Mouse (Mus musculus): ENCODE data around the gene AI661453. TPM values are rescaled to one million over a fixed set of nuclear protein-coding genes. Genes with fewer than 3 reads are reported as not detected.

Gene AI661453
- total and polyA plus RNA-seq, 3 experiments: not detected

- dilution Hi-C loops (cut with MboI; ENCODE audit: extremely low pct_ligation_motif_present, extremely low pct_unique_long_range_greater_than_20kb, low sequenced_read_pairs) (no loop called here), in situ Hi-C loops (cut with MboI; ENCODE audit: low pct_ligation_motif_present, low pct_unique_long_range_greater_than_20kb, low sequenced_read_pairs) (no loop called here)
- TF ChIP-seq USF2 (conservative IDR thresholded peaks at IDR 0.05; ENCODE audit: low read depth, low read length) (no peak), TCF12 (IDR thresholded peaks at IDR 0.05; ENCODE audit: low read depth, low read length) (no peak), ZMIZ1 (IDR thresholded peaks at IDR 0.05; ENCODE audit: low read depth, low read length) (no peak), PAX5 (IDR thresholded peaks at IDR 0.05; ENCODE audit: low read length) (no peak), NELFE (IDR thresholded peaks at IDR 0.05; ENCODE audit: low read depth, low read length) (no peak), RCOR1 (conservative IDR thresholded peaks at IDR 0.05; ENCODE audit: low read depth, low read length) (no peak), HCFC1 (IDR thresholded peaks at IDR 0.05; ENCODE audit: low read depth, low read length) (no peak), MAX (IDR thresholded peaks at IDR 0.05; ENCODE audit: low read length) (no peak), UBTF (IDR thresholded peaks at IDR 0.05; ENCODE audit: low read depth, low read length) (no peak)
- peaks cover 6% of the 10 kb centered on the region; the same call in 1 of the 2 replicates for H3K79me2 ChIP-seq (replicated peaks; ENCODE audit: control insufficient read depth, extremely low read depth, insufficient read depth, poor library complexity, severe bottlenecking)
- peaks cover 7% of the 10 kb centered on the region for H3K27me3 ChIP-seq (replicated peaks)
- H3K9me3 ChIP-seq (replicated peaks; ENCODE audit: low read length): no peaks in the 10 kb centered on the region
- H3K27ac ChIP-seq (ENCODE audit: insufficient read depth, low read depth): no peak overlapping the region
- H3K4me1 ChIP-seq (ENCODE audit: control insufficient read depth in 1 of 2, insufficient read depth in 2 of 2): peaks cover 0 to 35% of the 10 kb centered on the region in 2 experiments; a peak in 3 of 4 replicates
- H3K4me3 ChIP-seq (replicated peaks in 1 of 3; ENCODE audit: low read depth in 2 of 3, low read length in 2 of 3, poor library complexity in 1 of 3): peak overlapping the region; percentile 74 to 90 (median 79)
- peak overlapping the region; percentile 94 for H3K4me2 ChIP-seq (ENCODE audit: insufficient read depth, low read depth, poor library complexity, severe bottlenecking)
- H3K36me3 ChIP-seq (replicated peaks in 1 of 2; ENCODE audit: control insufficient read depth in 1 of 2, insufficient read depth in 1 of 2, low read length in 1 of 2): peaks cover 26 to 40% of the 10 kb centered on the region in 2 experiments
- H3K9ac ChIP-seq (ENCODE audit: insufficient read depth, low read depth): peak overlapping the region; percentile 87
- DNase-seq (ENCODE audit: extremely low read depth): no peak
Measured at GRCm38 (mm10) chr17:47501531-47501930, 65.1 kb downstream of the AI661453 start.

DNA sequence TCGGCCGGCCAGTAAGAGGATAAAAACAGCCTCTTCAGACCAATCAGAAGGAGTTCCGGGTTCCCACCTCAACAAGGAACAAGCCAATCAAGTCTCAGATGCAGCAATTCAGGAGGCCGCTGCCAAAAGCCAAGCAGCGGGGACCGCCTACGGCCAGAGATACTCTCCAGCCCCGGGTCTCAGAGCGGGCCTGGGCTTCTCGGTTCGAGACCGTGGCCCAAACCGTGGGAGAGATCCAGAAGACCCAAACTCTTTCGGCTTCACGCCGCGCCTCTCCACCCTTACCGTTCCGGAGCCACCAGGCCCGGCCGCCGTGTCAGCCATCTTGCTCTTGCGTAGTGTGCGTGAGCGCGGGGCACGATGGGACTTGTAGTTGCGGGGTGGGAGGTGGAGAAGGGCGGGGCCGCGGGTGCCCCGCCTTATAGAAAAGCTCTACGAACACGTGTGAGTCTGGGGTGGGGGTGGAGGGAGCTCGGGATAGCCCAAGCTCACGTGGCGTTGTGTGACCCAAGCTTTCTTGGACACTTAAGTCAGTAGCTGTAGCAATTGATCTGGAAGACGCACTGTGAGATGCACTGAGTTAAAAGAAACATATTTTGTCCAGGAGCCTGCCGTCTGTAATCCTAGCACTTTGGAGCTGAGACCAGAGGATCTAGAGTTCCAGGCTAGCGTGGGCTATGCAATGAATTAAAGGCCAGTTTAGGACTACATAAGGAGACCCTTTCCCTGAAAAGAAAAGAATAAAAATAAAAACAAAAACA lies 65.7 kb downstream of the AI661453 start, which contains the start of gene Taf8:
Gene Taf8 (minus strand): TSS at position 347 of the 761 bp plus-strand sequence.
- Histone ChIP-seq H3K4me3 (replicated peaks in 1 of 3; ENCODE audit: low read depth in 2 of 3, low read length in 2 of 3, poor library complexity in 1 of 3) (peak within 1 kb of the TSS; percentile 74 to 90 (median 79)), H3K27ac (ENCODE audit: insufficient read depth, low read depth) (peak within 1 kb of the TSS; percentile 64), H3K4me1 (ENCODE audit: control insufficient read depth in 1 of 2, insufficient read depth in 2 of 2) (peaks cover 0 to 39% of the 10 kb centered on the region in 2 experiments; a peak in 3 of 4 replicates), H3K79me2 (replicated peaks; ENCODE audit: control insufficient read depth, extremely low read depth, insufficient read depth, poor library complexity, severe bottlenecking) (peaks cover 6% of the 10 kb centered on the region; the same call in 1 of the 2 replicates), H3K4me2 (ENCODE audit: insufficient read depth, low read depth, poor library complexity, severe bottlenecking) (peak within 1 kb of the TSS; percentile 94), H3K9me3 (replicated peaks; ENCODE audit: low read length) (no peaks in the 10 kb centered on the region), H3K27me3 (replicated peaks) (peaks cover 10% of the 10 kb centered on the region), H3K36me3 (replicated peaks in 1 of 2; ENCODE audit: control insufficient read depth in 1 of 2, insufficient read depth in 1 of 2, low read length in 1 of 2) (peaks cover 22 to 36% of the 10 kb centered on the region in 2 experiments), H3K9ac (ENCODE audit: insufficient read depth, low read depth) (peak within 1 kb of the TSS; percentile 87)
- dilution Hi-C loops (cut with MboI; ENCODE audit: extremely low pct_ligation_motif_present, extremely low pct_unique_long_range_greater_than_20kb, low sequenced_read_pairs): no loop called here
- in situ Hi-C loops (cut with MboI; ENCODE audit: low pct_ligation_motif_present, low pct_unique_long_range_greater_than_20kb, low sequenced_read_pairs): no loop called here
- DNase-seq (ENCODE audit: extremely low read depth): peak; percentile 93
- TF ChIP-seq POLR2A (IDR thresholded peaks at IDR 0.05; ENCODE audit: low read depth, low read length) (peak; percentile 89), BHLHE40 (IDR thresholded peaks at IDR 0.05; ENCODE audit: low read depth, low read length) (peak; percentile 98), SMC3 (IDR thresholded peaks at IDR 0.05; ENCODE audit: low read depth, low read length) (no peak), JUN (IDR thresholded peaks at IDR 0.05; ENCODE audit: insufficient read depth, low read depth, low read length) (no peak), MXI1 (IDR thresholded peaks at IDR 0.05; ENCODE audit: low read depth, low read length) (peak; percentile 98), NRF1 (IDR thresholded peaks at IDR 0.05; ENCODE audit: low read depth, low read length) (peak; percentile 72), NELFE (IDR thresholded peaks at IDR 0.05; ENCODE audit: low read depth, low read length) (peak; percentile 87), MAFK (IDR thresholded peaks at IDR 0.05; ENCODE audit: insufficient replicate concordance, low read length) (peak; percentile 21; the same call in 1 of the 2 replicates), IRF4 (IDR thresholded peaks at IDR 0.05; ENCODE audit: low read depth, low read length) (peak; percentile 72), USF1 (IDR thresholded peaks at IDR 0.05; ENCODE audit: low read depth, low read length) (peak; percentile 65), EP300 (IDR thresholded peaks at IDR 0.05; ENCODE audit: low read length) (no peak), HCFC1 (IDR thresholded peaks at IDR 0.05; ENCODE audit: low read depth, low read length) (peak; percentile 98), USF2 (conservative IDR thresholded peaks at IDR 0.05; ENCODE audit: low read depth, low read length) (peak; percentile 29; the same call in 1 of the 2 replicates), CHD1 (IDR thresholded peaks at IDR 0.05; ENCODE audit: low read depth, low read length) (no peak), RCOR1 (conservative IDR thresholded peaks at IDR 0.05; ENCODE audit: low read depth, low read length) (no peak), ELF1 (IDR thresholded peaks at IDR 0.05; ENCODE audit: low read depth, low read length) (peak; percentile 93), POLR2AphosphoS2 (IDR thresholded peaks at IDR 0.05; ENCODE audit: low read depth, low read length) (no peak; the same call in 1 of the 2 replicates), UBTF (IDR thresholded peaks at IDR 0.05; ENCODE audit: low read depth, low read length) (no peak), ETS1 (conservative IDR thresholded peaks at IDR 0.05; ENCODE audit: low read depth, low read length) (0 out of 2 replicates have a peak, but pooled peaks have one; percentile 40), E2F4 (IDR thresholded peaks at IDR 0.05; ENCODE audit: insufficient replicate concordance, low read depth, low read length) (no peak), MEF2A (IDR thresholded peaks at IDR 0.05; ENCODE audit: borderline replicate concordance, low read depth, low read length) (peak; percentile 66; the same call in 1 of the 2 replicates), MAZ (IDR thresholded peaks at IDR 0.05; ENCODE audit: low read depth, low read length) (peak; percentile 89), SIN3A (IDR thresholded peaks at IDR 0.05; ENCODE audit: low read length) (no peak; the same call in 1 of the 2 replicates), MYC (IDR thresholded peaks at IDR 0.05; ENCODE audit: low read depth, low read length) (peak; percentile 100), GABPA (IDR thresholded peaks at IDR 0.05; ENCODE audit: insufficient replicate concordance, low read depth, low read length) (peak; percentile 65; the same call in 1 of the 2 replicates)

Data from CH12.LX (cell line).